Comparison of ENCODE assay signal across 28 mouse cellular contexts in the genomic region with DNA sequence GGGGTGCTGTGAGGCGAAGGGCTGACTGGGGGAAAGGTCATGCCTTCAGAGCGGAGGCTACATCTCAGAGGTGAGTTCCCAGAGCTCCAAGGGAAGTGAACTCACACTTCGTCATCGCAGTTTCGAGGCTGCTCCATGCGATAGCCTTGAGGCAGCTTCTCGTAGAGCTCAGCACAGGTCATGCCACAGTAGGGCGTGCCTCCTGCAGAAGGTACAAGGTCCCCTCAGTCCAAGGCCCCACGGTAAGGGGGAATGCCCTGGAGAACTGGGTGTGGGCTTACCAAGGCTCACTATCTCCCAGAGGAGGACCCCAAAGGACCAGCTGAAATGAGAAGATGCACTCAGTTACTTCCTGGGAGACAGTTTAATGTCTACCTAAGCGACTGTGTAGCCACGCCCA. TPM values are rescaled to one million over a fixed set of nuclear protein-coding genes. Genes with fewer than 3 reads are reported as not detected.
"Had no signal": no experiment of that assay in that cellular context is flagged by ENCODE, and none has a peak within 500 bp of the region (broad histone marks: within the 10 kb centered on the region; RNA-seq: fewer than 3 reads in every experiment).

No protein-coding gene starts in this region.

- H3K9ac ChIP-seq: limb, embryonic 12.5 days; liver, embryonic 12.5 days; liver, embryonic 15.5 days; lung, embryonic 15.5 days; midbrain, embryonic 13.5 days had no signal

- H3K27me3 ChIP-seq: limb, embryonic 12.5 days; liver, embryonic 12.5 days; liver, embryonic 15.5 days; lung, embryonic 15.5 days; megakaryocyte, embryonic 14.5 days; midbrain, embryonic 13.5 days had no signal

- DNase-seq: kidney, adult 2 months; kidney, postnatal 14 days; kidney, postnatal 4 days; layer of hippocampus, adult 9-11 months; liver; lung, adult 18-20 months; lung, postnatal 10 days; lung, postnatal 36 days; right cerebral cortex, adult 18-20 months; right cerebral cortex, postnatal 14 days; right cerebral cortex, postnatal 4 days; thymus, adult 18-20 months; thymus, postnatal 36 days had no signal

- ATAC-seq: liver, embryonic 12.5 days; midbrain, embryonic 13.5 days had no signal

- H3K4me3 ChIP-seq: left cerebral cortex, adult 2 months; limb, embryonic 12.5 days; liver, embryonic 12.5 days; liver, embryonic 15.5 days; lung, embryonic 15.5 days; megakaryocyte, embryonic 14.5 days; midbrain, embryonic 10.5 days; midbrain, embryonic 13.5 days had no signal

- H3K4me2 ChIP-seq: limb, embryonic 12.5 days; liver, embryonic 12.5 days; liver, embryonic 15.5 days; lung, embryonic 15.5 days; midbrain, embryonic 13.5 days had no signal

- H3K9me3 ChIP-seq: limb, embryonic 12.5 days; liver, embryonic 12.5 days; liver, embryonic 15.5 days; lung, embryonic 15.5 days; megakaryocyte, embryonic 14.5 days; midbrain, embryonic 10.5 days; midbrain, embryonic 13.5 days had no signal

- H3K27ac ChIP-seq: left cerebral cortex, adult 2 months; limb, embryonic 12.5 days; liver, embryonic 12.5 days; liver, embryonic 15.5 days; lung, embryonic 15.5 days; midbrain, embryonic 10.5 days; midbrain, embryonic 13.5 days had no signal

- H3K4me1 ChIP-seq: liver, embryonic 15.5 days; lung, embryonic 15.5 days had no signal

- H3K36me3 ChIP-seq: limb, embryonic 12.5 days; liver, embryonic 12.5 days; liver, embryonic 15.5 days; lung, embryonic 15.5 days; midbrain, embryonic 10.5 days; midbrain, embryonic 13.5 days had no signal

RNA-seq across cellular contexts. Expression of a gene that starts 15.4 kb away (rescaled TPM):
- total RNA-seq: layer of hippocampus, adult 18-20 months had no signal
- polyA plus RNA-seq: neural tube, embryonic 14.5 days; testis, adult 2 months had no signal

RNA-seq across cellular contexts. Expression of a gene that starts 54.1 kb away (rescaled TPM):
- total RNA-seq: layer of hippocampus, adult 18-20 months; layer of hippocampus, postnatal 25 days; left cerebral cortex, adult 2 months; left cerebral cortex, postnatal 10 days; left cerebral cortex, postnatal 36 days; midbrain, postnatal 0 days had no signal
- polyA plus RNA-seq: midbrain, postnatal 0 days; neural tube, embryonic 14.5 days had no signal
